In the genomic region with DNA sequence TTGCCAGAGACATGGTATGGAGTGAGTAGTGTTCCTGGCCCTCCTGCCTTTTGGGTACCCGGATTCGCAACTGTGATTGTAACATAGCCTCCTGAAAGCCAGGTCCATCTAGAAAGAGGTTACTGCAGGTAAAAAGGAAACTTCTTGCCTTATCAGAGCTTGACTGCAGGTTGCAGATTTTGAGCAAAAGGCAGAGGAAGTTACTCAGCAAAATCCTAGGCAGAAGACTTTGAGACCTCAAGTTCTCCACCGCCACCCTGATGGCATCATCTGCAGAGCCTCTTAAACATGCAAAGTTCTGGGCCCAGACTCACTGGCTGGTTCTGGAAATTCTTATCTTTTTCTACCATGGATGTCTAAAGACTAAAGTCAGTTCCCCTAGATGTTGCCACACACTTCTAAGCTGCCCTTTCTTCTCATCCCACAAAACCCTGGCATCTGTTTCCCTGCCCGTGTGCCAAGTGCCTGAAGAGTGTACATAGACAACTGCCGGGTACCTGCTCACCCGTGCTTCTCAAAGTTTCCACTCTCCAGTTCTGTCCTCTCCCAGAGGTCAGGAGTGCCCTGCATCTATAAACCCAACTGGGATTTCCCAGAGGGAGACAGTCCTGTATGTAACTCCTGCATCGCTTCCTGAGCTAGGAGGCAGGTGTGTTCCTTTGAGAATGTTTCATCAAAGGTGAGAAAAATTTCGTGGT, we compare ENCODE assay signal across 8 mouse cellular contexts. TPM values are rescaled to one million over a fixed set of nuclear protein-coding genes. Genes with fewer than 3 reads are reported as not detected.
DNase-seq lines count a peak whose midpoint lies in the region; ATAC-seq and TF ChIP-seq lines count a peak whose summit lies in the region.

No protein-coding gene starts in this region.

- 68% methylated on average over 8 of the region's 8 CpGs for WGBS in embryonic facial prominence, embryonic 13.5 days
- WGBS in limb, embryonic 12.5 days: 68% methylated on average over 8 of the region's 8 CpGs
- 53% methylated on average over 8 of the region's 8 CpGs for WGBS in small intestine, adult 2 months

- H3K9ac ChIP-seq in embryonic facial prominence, embryonic 13.5 days: peak overlapping the region; percentile 83; the same call in 1 of the 2 replicates
- H3K9ac ChIP-seq in limb, embryonic 12.5 days (replicated peaks): no peak overlapping the region

- H3K27ac ChIP-seq in layer of hippocampus, adult 2 months: peak overlapping the region; percentile 97
- no peak overlapping the region for H3K27ac ChIP-seq in embryonic facial prominence, embryonic 13.5 days
- H3K27ac ChIP-seq in limb, embryonic 12.5 days: no peak overlapping the region
- peak overlapping the region; percentile 55 for H3K27ac ChIP-seq in small intestine, adult 2 months (ENCODE audit: insufficient read depth, low read depth, low read length)

- no peaks in the 10 kb centered on the region for H3K9me3 ChIP-seq in embryonic facial prominence, embryonic 13.5 days
- no peaks in the 10 kb centered on the region for H3K9me3 ChIP-seq in limb, embryonic 12.5 days

- no peak for ATAC-seq in embryonic facial prominence, embryonic 13.5 days (ENCODE audit: insufficient number of reproducible peaks, insufficient read depth, low FRiP score, low TSS enrichment, low read depth)
- no peak for ATAC-seq in limb, embryonic 12.5 days (ENCODE audit: insufficient number of reproducible peaks, insufficient read depth, low FRiP score, low TSS enrichment, low read depth)

- peaks cover 30% of the 10 kb centered on the region for H3K4me1 ChIP-seq in embryonic facial prominence, embryonic 13.5 days
- H3K4me1 ChIP-seq in limb, embryonic 12.5 days (replicated peaks): peaks cover 16% of the 10 kb centered on the region
- peaks cover 19% of the 10 kb centered on the region for H3K4me1 ChIP-seq in small intestine, adult 2 months (ENCODE audit: control insufficient read depth, insufficient read depth, insufficient read length, low read length)

- TF ChIP-seq POLR2A in small intestine, adult 2 months (IDR thresholded peaks at IDR 0.05; ENCODE audit: low read depth, low read length): no peak

- peaks cover 13% of the 10 kb centered on the region for H3K27me3 ChIP-seq in embryonic facial prominence, embryonic 13.5 days
- peaks cover 15% of the 10 kb centered on the region for H3K27me3 ChIP-seq in limb, embryonic 12.5 days
- no peaks in the 10 kb centered on the region for H3K27me3 ChIP-seq in small intestine, adult 2 months (ENCODE audit: control insufficient read depth, insufficient read depth, low read length)

- no peaks in the 10 kb centered on the region for H3K36me3 ChIP-seq in embryonic facial prominence, embryonic 13.5 days
- no peaks in the 10 kb centered on the region for H3K36me3 ChIP-seq in limb, embryonic 12.5 days
- H3K36me3 ChIP-seq in small intestine, adult 2 months (ENCODE audit: control insufficient read depth, insufficient read depth, low read length): no peaks in the 10 kb centered on the region

- DNase-seq in layer of hippocampus, adult 2 months (ENCODE audit: low spot score in 2 of 2): no peak
- DNase-seq in layer of hippocampus, adult 11-12 months (ENCODE audit: low spot score): no peak
- DNase-seq in ovary, adult 18-20 months (ENCODE audit: low spot score): no peak
- no peak for DNase-seq in frontal cortex, postnatal 14 days (ENCODE audit: low spot score in 2 of 2)
- DNase-seq in T-cell, adult 2 months (ENCODE audit: low spot score): no peak

- H3K4me3 ChIP-seq in layer of hippocampus, adult 2 months: no peak overlapping the region; the same call in 1 of the 2 replicates
- H3K4me3 ChIP-seq in embryonic facial prominence, embryonic 13.5 days: peak overlapping the region; percentile 66; the same call in 1 of the 2 replicates
- peak overlapping the region; percentile 88; the same call in 1 of the 2 replicates for H3K4me3 ChIP-seq in limb, embryonic 12.5 days (replicated peaks)
- no peak overlapping the region for H3K4me3 ChIP-seq in small intestine, adult 2 months (ENCODE audit: low read depth, low read length)

- no peak for TF ChIP-seq CTCF in layer of hippocampus, adult 2 months (conservative IDR thresholded peaks at IDR 0.05)
- TF ChIP-seq CTCF in small intestine, adult 2 months (IDR thresholded peaks at IDR 0.05; ENCODE audit: extremely low read depth, insufficient read length, insufficient replicate concordance, low read depth, low read length): no peak

- peak overlapping the region; percentile 78 for H3K4me2 ChIP-seq in embryonic facial prominence, embryonic 13.5 days
- peak overlapping the region; percentile 71 for H3K4me2 ChIP-seq in limb, embryonic 12.5 days

RNA-seq across cellular contexts. Expression of a gene that starts 1.0 kb away (rescaled TPM):
- 100 to 1,000 TPM; 199 to 202 TPM for total RNA-seq in layer of hippocampus, adult 2 months (2021)
- 28.0 and 31.2 TPM in 2 replicates for polyA plus RNA-seq in embryonic facial prominence, embryonic 13.5 days (2015; fragmentation: Nextera tagmentation; extraction: Ambion mirVana)
- polyA plus RNA-seq in limb, embryonic 12.5 days (2016; fragmentation: Nextera tagmentation; extraction: Ambion mirVana): 25.6 and 29.0 TPM in 2 replicates
- 3.7 and 36.4 TPM in 2 replicates for polyA plus RNA-seq in small intestine, adult 2 months (2012; rRNA removed)

Comparison
In these comparisons a context has a peak if more than half of its experiments do, and no peak if none do; other contexts are left out.
1. H3K27ac ChIP-seq: peak in layer of hippocampus, adult 2 months (single experiment) and small intestine, adult 2 months (single experiment); none in embryonic facial prominence, embryonic 13.5 days (single experiment) and limb, embryonic 12.5 days (single experiment).
2. H3K4me3 ChIP-seq: peak in embryonic facial prominence, embryonic 13.5 days (single experiment) and limb, embryonic 12.5 days (single experiment); none in layer of hippocampus, adult 2 months (single experiment) and small intestine, adult 2 months (single experiment).